Mouse (Mus musculus) G1E (cell line): ENCODE measurements around the gene Cisd1. TPM values are rescaled to one million over a fixed set of nuclear protein-coding genes. Genes with fewer than 3 reads are reported as not detected.
"Not testable (repeated sequence)": the region's sequence is repeated elsewhere in the genome, so short reads cannot be mapped to it uniquely, and the experiment has no call there.

Source experiments
- ATAC-seq: 2 replicates; pipeline ENCODE4 v1.8.0; 2016; ENCODE audit warnings: mild to moderate bottlenecking; ENCODE audit not compliant: insufficient number of reproducible peaks, poor library complexity, low FRiP score, severe bottlenecking; ENCODE audit errors: extremely low read depth
- DNase-seq: peaks from one replicate; pipeline ENCODE4 v3.0.0; 2012; ENCODE audit warnings: low spot score
- H3K27me3 ChIP-seq: 2 replicates; pipeline ENCODE4 v1.6.1; 2012; ENCODE audit warnings: mild to moderate bottlenecking, low read length, inconsistent platforms; ENCODE audit not compliant: insufficient read depth
- H3K36me3 ChIP-seq: replicated peaks from 2 replicates; pipeline ENCODE3; 2012; ENCODE audit warnings: mild to moderate bottlenecking, inconsistent platforms
- H3K4me1 ChIP-seq: 2 replicates; pipeline ENCODE4 v1.6.1; 2012; ENCODE audit warnings: low read depth, low read length, inconsistent platforms, mixed read lengths; ENCODE audit not compliant: insufficient read depth
- H3K4me3 ChIP-seq: 2 replicates; pipeline ENCODE4 v1.5.1; 2012; ENCODE audit warnings: low read depth, mild to moderate bottlenecking, inconsistent platforms, low read length, moderate library complexity, mixed read lengths
- H3K9me3 ChIP-seq: replicated peaks from 2 replicates; pipeline ENCODE4 v1.6.1; 2012; ENCODE audit warnings: inconsistent platforms
- CTCF ChIP-seq: IDR thresholded peaks from 2 replicates; pipeline ENCODE4 v1.5.1; 2012; ENCODE audit warnings: low read depth, low read length, inconsistent platforms, mixed read lengths
- GATA1 ChIP-seq: IDR thresholded peaks from 2 replicates; pipeline ENCODE4 v1.6.1; 2012; ENCODE audit warnings: borderline replicate concordance, low read length, inconsistent platforms, mixed read lengths
- GATA2 ChIP-seq: IDR thresholded peaks from 2 replicates; pipeline ENCODE4 v1.6.1; 2012; ENCODE audit warnings: low read depth, low read length, inconsistent platforms, borderline replicate concordance
- POLR2AphosphoS5 ChIP-seq: IDR thresholded peaks from 2 replicates; pipeline ENCODE4 v1.6.1; 2012; ENCODE audit warnings: low read depth, low read length, inconsistent platforms; ENCODE audit not compliant: insufficient replicate concordance
- TAL1 ChIP-seq: conservative IDR thresholded peaks from 2 replicates; pipeline ENCODE4 v1.6.1; 2012; ENCODE audit warnings: low read depth, low read length, inconsistent platforms, mixed read lengths
- polyA plus RNA-seq: library from polyadenylated mRNA; stranded (reverse); fragments of >175 nt; gene quantifications from 2 replicates; pipeline ENCODE4 v1.2.3, GENCODE M21; 2012
- total RNA-seq, 2 experiments: library from RNA; stranded (forward) in 1 of 2; stranded (reverse) in 1 of 2; fragments of 200-1000 nt in 1 of 2; fragments of >200 nt in 1 of 2; fragmentation: Nextera tagmentation in 1 of 2; gene quantifications; 2 replicates each; pipeline ENCODE4 v1.2.3; 2014 to 2017

The Cisd1 gene
- total RNA-seq (2014; fragmentation: Nextera tagmentation) (17.7 and 22.4 TPM in 2 replicates), total RNA-seq (2017) (33.1 and 40.3 TPM in 2 replicates), polyA plus RNA-seq (24.8 and 30.0 TPM in 2 replicates)

DNA sequence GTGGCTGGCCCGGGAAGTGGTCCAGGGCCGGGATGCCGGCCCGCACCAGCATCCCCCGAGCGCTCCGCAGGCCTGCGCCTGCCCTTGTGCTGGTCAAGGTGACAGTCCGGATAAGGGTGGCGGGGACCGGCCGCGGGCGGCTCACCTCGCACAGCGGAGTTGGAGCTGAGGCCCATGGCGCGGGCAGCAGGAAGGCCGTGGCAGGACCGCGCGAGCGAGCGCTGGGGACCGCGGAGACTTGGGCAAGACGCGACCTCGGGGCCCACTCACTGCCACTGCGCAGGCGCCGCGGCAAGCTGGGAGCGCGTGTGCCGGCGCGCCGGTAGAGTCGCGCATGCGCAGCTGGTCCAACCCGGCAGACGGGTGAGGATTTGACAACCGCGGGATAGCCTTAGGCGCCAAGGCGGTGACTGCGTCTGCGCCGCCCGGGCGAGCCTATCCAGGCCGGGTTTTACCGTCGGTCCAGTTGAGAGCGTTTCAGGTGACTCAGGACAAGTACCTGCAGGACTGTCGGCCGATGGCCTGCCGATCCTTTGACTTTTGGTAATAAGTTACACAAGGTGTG lies at the start of gene Cisd1:
Cisd1 (minus strand) TSS at position 376 of the 565 bp plus-strand sequence.
- Histone ChIP-seq H3K4me3 (peak within 1 kb of the TSS; percentile 90), H3K27me3 (no peaks in the 10 kb centered on the region), H3K9me3 (no peaks in the 10 kb centered on the region), H3K4me1 (peaks cover 70% of the 10 kb centered on the region), H3K36me3 (peaks cover 27% of the 10 kb centered on the region)
- TF ChIP-seq TAL1 (no peak), POLR2AphosphoS5 (no peak), GATA1 (no peak), GATA2 (no peak), CTCF (no peak)
- ATAC-seq, result peak; percentile 36
- peak; percentile 85 for DNase-seq

DNA sequence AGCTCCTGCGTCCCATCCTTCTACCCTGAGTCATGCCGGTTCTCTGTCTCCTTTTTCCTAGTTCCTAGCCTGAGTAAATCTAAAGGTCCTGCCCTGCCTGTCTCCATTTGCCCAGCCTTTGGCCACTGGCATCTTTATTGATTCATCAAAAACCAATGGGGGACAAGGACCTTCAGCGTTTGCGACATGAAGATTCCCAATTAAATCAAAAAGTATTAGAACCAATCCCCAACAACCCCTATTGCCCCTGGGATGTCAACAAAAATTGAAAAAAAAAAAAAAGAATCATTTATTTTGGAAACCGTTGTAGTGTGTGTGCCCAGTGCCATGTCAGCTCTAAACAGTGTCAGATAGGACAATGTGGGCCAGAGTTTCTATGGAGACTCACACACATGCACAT lies 44.6 kb upstream of the Cisd1 start:
- no peaks in the 10 kb centered on the region for H3K27me3 ChIP-seq
- H3K9me3 ChIP-seq, result no peaks in the 10 kb centered on the region; the same call in 1 of the 2 replicates
- ATAC-seq (no peak), DNase-seq (no peak)
- TF ChIP-seq GATA1 (no peak), CTCF (no peak), POLR2AphosphoS5 (no peak), TAL1 (no peak), GATA2 (no peak)
- H3K36me3 ChIP-seq, result peaks cover 10% of the 10 kb centered on the region
- no peaks in the 10 kb centered on the region for H3K4me1 ChIP-seq
- no peak overlapping the region for H3K4me3 ChIP-seq

DNA sequence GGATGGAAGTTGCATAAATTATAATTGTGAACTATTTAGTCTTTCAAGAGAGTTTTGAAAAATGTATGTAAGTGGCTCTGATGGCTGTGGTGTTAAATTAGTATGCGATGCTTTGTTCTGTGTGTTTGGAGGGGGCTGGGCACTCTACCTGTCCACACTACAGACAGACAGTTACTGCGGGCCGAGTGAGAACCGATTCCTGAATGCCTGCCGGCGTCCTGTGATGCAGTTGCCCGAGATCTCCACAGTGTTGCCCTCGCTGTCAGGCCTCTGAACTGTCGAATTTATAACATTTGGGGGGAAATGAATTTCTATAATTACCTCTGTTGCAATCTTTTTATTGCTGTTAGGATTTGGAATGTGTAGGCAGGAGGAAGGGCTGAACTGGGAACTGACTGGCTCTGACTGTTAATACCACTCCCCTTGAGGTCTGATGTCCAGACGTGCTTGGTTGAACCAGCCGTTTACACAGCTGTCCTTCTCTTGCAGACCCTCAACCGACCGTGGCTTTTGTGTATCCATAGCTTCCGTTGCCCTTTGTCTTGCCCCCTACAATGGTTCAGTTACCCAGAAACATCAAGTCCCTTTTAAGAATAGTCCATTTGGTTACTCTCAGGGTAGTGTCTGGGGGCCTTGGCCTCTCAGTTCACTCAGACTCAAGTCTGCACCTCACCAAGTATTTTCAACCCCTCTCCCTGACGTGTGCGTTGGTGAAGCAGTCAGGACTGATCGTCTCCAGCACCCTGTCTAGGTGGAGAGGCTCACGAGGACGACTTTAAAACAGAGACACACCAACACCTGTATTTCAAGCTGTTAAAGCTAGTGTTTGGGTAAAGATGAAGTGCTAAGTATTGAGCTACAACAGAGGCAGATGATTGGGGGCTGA lies 39.6 kb upstream of the Cisd1 start:
- DNase-seq, result no peak
- peaks cover 48% of the 10 kb centered on the region for H3K36me3 ChIP-seq
- no peak for ATAC-seq
- H3K9me3 ChIP-seq, result no peaks in the 10 kb centered on the region
- no peaks in the 10 kb centered on the region for H3K27me3 ChIP-seq
- no peak overlapping the region for H3K4me3 ChIP-seq
- no peaks in the 10 kb centered on the region for H3K4me1 ChIP-seq
- TF ChIP-seq GATA2 (no peak), GATA1 (no peak), POLR2AphosphoS5 (no peak), TAL1 (no peak), CTCF (no peak)

DNA sequence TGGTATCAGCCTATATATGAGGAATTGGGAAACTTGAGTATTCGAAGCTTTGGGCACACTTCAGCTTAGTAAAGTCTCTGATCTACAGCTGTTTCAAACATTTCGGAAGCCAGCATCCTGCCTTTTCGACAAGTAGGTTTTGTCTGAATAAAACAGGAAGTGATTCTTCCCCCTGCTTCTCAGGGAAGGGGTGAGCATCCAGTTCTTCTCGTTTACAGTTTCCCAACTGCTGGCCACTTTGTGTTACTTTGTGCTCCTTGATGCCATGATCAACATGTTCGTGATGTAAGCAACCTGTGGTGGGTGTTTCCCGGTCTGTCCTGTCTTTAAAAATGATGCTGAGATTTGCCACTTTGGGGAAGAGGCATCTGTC lies 38.8 kb upstream of the Cisd1 start:
- H3K27me3 ChIP-seq, ATAC-seq, DNase-seq, H3K4me1 ChIP-seq, H3K9me3 ChIP-seq, H3K4me3 ChIP-seq: not testable (repeated sequence)
- H3K36me3 ChIP-seq, result peaks cover 57% of the 10 kb centered on the region

DNA sequence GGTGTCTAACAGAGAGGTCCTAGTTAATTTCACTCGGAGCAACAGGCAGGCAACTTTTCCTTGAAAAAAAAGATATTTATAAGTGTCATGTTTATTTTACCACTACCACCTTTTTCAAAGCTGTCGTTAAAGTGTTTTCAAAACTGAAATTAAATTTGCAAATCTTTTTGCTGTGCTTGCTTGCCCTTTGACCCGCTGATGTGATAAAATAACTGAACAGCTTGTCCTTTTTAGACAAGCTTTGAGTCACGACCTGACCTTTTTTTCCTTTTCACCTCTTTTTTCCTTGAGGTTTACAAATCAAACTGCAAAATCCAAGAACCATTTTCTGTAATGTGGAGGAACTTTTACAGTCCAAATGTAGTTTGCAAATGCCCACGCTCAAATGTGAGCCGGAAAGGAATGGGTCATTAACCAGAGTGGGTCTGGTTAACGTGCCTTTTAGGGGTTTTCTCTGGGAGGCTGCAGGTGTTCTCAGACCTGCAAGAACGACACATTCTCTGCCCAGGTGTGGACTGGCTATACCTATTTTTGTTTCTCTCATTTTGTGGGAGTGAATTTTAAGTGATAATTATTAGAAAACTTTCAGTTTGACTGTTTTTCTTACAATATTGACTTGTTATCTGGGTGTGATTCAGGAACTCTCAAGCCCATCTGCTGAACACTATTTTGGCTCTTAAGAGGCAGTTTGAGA lies 38.3 kb upstream of the Cisd1 start:
- H3K9me3 ChIP-seq, result no peaks in the 10 kb centered on the region
- H3K4me3 ChIP-seq, result no peak overlapping the region
- H3K27me3 ChIP-seq, result no peaks in the 10 kb centered on the region
- TF ChIP-seq POLR2AphosphoS5, result no peak
- TF ChIP-seq GATA2, result no peak
- TF ChIP-seq TAL1, result no peak
- no peak for TF ChIP-seq CTCF
- TF ChIP-seq GATA1, result no peak
- DNase-seq (no peak), ATAC-seq (no peak)
- no peaks in the 10 kb centered on the region for H3K4me1 ChIP-seq
- peaks cover 61% of the 10 kb centered on the region for H3K36me3 ChIP-seq

DNA sequence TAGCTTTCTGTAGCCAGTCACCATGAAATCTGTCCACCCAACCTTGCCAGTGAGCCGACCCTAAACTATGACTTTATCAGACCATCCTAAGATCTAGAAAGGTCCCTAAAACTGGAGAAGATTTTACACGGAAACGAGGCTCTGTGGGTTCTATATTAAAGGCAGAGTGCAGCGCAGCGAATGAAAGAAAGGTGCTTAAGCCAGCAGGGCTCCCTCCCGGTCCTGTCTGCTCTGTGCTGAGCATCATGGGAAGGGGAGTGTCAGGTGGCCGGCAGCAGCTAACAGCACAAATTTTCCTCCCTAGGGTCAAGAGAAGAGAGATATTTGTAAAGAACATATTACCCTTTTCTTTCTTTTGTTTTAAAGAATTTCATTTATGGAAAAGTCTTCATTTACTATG lies 37.4 kb upstream of the Cisd1 start:
- Histone ChIP-seq H3K4me1 (no peaks in the 10 kb centered on the region), H3K36me3 (peaks cover 65% of the 10 kb centered on the region), H3K27me3 (no peaks in the 10 kb centered on the region), H3K9me3 (no peaks in the 10 kb centered on the region), H3K4me3 (no peak overlapping the region)
- no peak for ATAC-seq
- DNase-seq, result no peak
- TF ChIP-seq CTCF, result no peak
- TF ChIP-seq GATA1, result no peak
- TF ChIP-seq POLR2AphosphoS5, result no peak
- no peak for TF ChIP-seq GATA2
- TF ChIP-seq TAL1, result no peak
